Mouse (Mus musculus) heart, embryonic 13.5 days (tissue): ENCODE data around the gene P2ry6. TPM values are rescaled to one million over a fixed set of nuclear protein-coding genes. Genes with fewer than 3 reads are reported as not detected.

Experiments used
- ATAC-seq: fragments of 200-750 bp; cut with Nextera tagmentation; 2 replicates; pipeline ENCODE4 v1.8.0; 2017; ENCODE audit warnings: moderate TSS enrichment; ENCODE audit not compliant: insufficient number of reproducible peaks, low FRiP score, low TSS enrichment; ENCODE audit errors: extremely low read depth
- H3K27ac ChIP-seq: fragments of 300-500 bp; sonication (generic); replicated peaks from 2 replicates; pipeline ENCODE4 v1.5.1; 2015; ENCODE audit warnings: moderate library complexity, mild to moderate bottlenecking, inconsistent platforms
- H3K27me3 ChIP-seq: fragments of 300-500 bp; sonication (generic); replicated peaks from 2 replicates; pipeline ENCODE4 v1.6.1; 2015; ENCODE audit warnings: mild to moderate bottlenecking, inconsistent platforms
- H3K36me3 ChIP-seq: fragments of 300-500 bp; sonication (generic); 2 replicates; pipeline ENCODE4 v1.6.1; 2015; ENCODE audit warnings: mild to moderate bottlenecking, inconsistent platforms
- H3K4me1 ChIP-seq: fragments of 300-500 bp; sonication (generic); 2 replicates; pipeline ENCODE4 v1.6.1; 2015; ENCODE audit warnings: inconsistent platforms
- H3K4me2 ChIP-seq: fragments of 300-500 bp; sonication (generic); 2 replicates; pipeline ENCODE4 v1.6.1; 2015; ENCODE audit warnings: inconsistent platforms, mild to moderate bottlenecking, moderate library complexity
- H3K4me3 ChIP-seq: fragments of 300-500 bp; sonication (generic); 2 replicates; pipeline ENCODE4 v1.5.1; 2015; ENCODE audit warnings: moderate library complexity, mild to moderate bottlenecking, inconsistent platforms
- H3K9ac ChIP-seq: fragments of 300-500 bp; sonication (generic); 2 replicates; pipeline ENCODE4 v1.6.1; 2015; ENCODE audit warnings: inconsistent platforms, mild to moderate bottlenecking, moderate library complexity
- H3K9me3 ChIP-seq: fragments of 300-500 bp; sonication (generic); 2 replicates; pipeline ENCODE4 v1.6.1; 2016; ENCODE audit warnings: inconsistent platforms
- WGBS: fragments of 180-500 bp; shearing (Covaris S2); methylation state at CpG from one replicate; pipeline ENCODE4 v1.1.7; 2015; ENCODE audit warnings: mixed read lengths; 5-methylcytosine and 5-hydroxymethylcytosine counted together
- polyA plus RNA-seq: library from polyadenylated mRNA; unstranded; fragments of >200 nt; fragmentation: Nextera tagmentation; extraction: Ambion mirVana; gene quantifications from 2 replicates; pipeline ENCODE4 v1.2.1, GENCODE M21; 2015

Gene P2ry6
- polyA plus RNA-seq, 1 experiment from 2014 or later, result 4.3 TPM

- Histone ChIP-seq H3K9me3 (no peaks in the 10 kb centered on the region), H3K4me3 (peak overlapping the region; percentile 60), H3K27ac (0 out of 2 replicates have a peak overlapping the region, but pooled peaks have one; percentile 40), H3K36me3 (peaks cover 20% of the 10 kb centered on the region), H3K4me2 (peak overlapping the region; percentile 93), H3K9ac (peak overlapping the region; percentile 84), H3K4me1 (peaks cover 41% of the 10 kb centered on the region), H3K27me3 (no peaks in the 10 kb centered on the region)
- WGBS, result 3% methylated on average over 43 of the region's 53 CpGs
- ATAC-seq, result no peak
Observed at GRCm38 (mm10) chr7:100894057-100894832, 80.2 kb downstream of the P2ry6 start.

- H3K27me3 ChIP-seq, result no peaks in the 10 kb centered on the region
- H3K9ac ChIP-seq, result peak overlapping the region; percentile 84
- no peak overlapping the region for H3K4me3 ChIP-seq
- peak overlapping the region; percentile 40 for H3K27ac ChIP-seq
- no peaks in the 10 kb centered on the region for H3K9me3 ChIP-seq
- peaks cover 41% of the 10 kb centered on the region for H3K4me1 ChIP-seq
- no peak for ATAC-seq
- H3K4me2 ChIP-seq, result peak overlapping the region; percentile 93
- 38% methylated on average over 20 of the region's 20 CpGs for WGBS
- peaks cover 28% of the 10 kb centered on the region for H3K36me3 ChIP-seq
Observed at GRCm38 (mm10) chr7:100893249-100894056, 81.0 kb downstream of the P2ry6 start.

Other genes starting within 250 kb of the P2ry6 start
- 2.9 and 3.7 TPM in 2 replicates for gene Relt, start 111.2 kb downstream of the P2ry6 start, polyA plus RNA-seq
- 5.2 and 5.7 TPM in 2 replicates for gene Arhgef17, start 42.5 kb downstream of the P2ry6 start, polyA plus RNA-seq
- gene P2ry2, start 38.2 kb upstream of the P2ry6 start, polyA plus RNA-seq, result 1.1 and 1.5 TPM in 2 replicates
- gene Fchsd2, start 118.2 kb upstream of the P2ry6 start, polyA plus RNA-seq, result 12.9 and 13.5 TPM in 2 replicates